Mouse (Mus musculus) heart, embryonic 13.5 days (tissue): ENCODE measurements around the gene Gm27021. TPM values are rescaled to one million over a fixed set of nuclear protein-coding genes. Genes with fewer than 3 reads are reported as not detected.

Experiments
- ATAC-seq: fragments of 200-750 bp; cut with Nextera tagmentation; 2 replicates; pipeline ENCODE4 v1.8.0; 2017; ENCODE audit warnings: moderate TSS enrichment; ENCODE audit not compliant: insufficient number of reproducible peaks, low FRiP score, low TSS enrichment; ENCODE audit errors: extremely low read depth
- H3K27ac ChIP-seq: fragments of 300-500 bp; sonication (generic); replicated peaks from 2 replicates; pipeline ENCODE4 v1.5.1; 2015; ENCODE audit warnings: moderate library complexity, mild to moderate bottlenecking, inconsistent platforms
- H3K27me3 ChIP-seq: fragments of 300-500 bp; sonication (generic); replicated peaks from 2 replicates; pipeline ENCODE4 v1.6.1; 2015; ENCODE audit warnings: mild to moderate bottlenecking, inconsistent platforms
- H3K36me3 ChIP-seq: fragments of 300-500 bp; sonication (generic); 2 replicates; pipeline ENCODE4 v1.6.1; 2015; ENCODE audit warnings: mild to moderate bottlenecking, inconsistent platforms
- H3K4me1 ChIP-seq: fragments of 300-500 bp; sonication (generic); 2 replicates; pipeline ENCODE4 v1.6.1; 2015; ENCODE audit warnings: inconsistent platforms
- H3K4me2 ChIP-seq: fragments of 300-500 bp; sonication (generic); 2 replicates; pipeline ENCODE4 v1.6.1; 2015; ENCODE audit warnings: inconsistent platforms, mild to moderate bottlenecking, moderate library complexity
- H3K4me3 ChIP-seq: fragments of 300-500 bp; sonication (generic); 2 replicates; pipeline ENCODE4 v1.5.1; 2015; ENCODE audit warnings: moderate library complexity, mild to moderate bottlenecking, inconsistent platforms
- H3K9ac ChIP-seq: fragments of 300-500 bp; sonication (generic); 2 replicates; pipeline ENCODE4 v1.6.1; 2015; ENCODE audit warnings: inconsistent platforms, mild to moderate bottlenecking, moderate library complexity
- H3K9me3 ChIP-seq: fragments of 300-500 bp; sonication (generic); 2 replicates; pipeline ENCODE4 v1.6.1; 2016; ENCODE audit warnings: inconsistent platforms
- WGBS: fragments of 180-500 bp; shearing (Covaris S2); methylation state at CpG from one replicate; pipeline ENCODE4 v1.1.7; 2015; ENCODE audit warnings: mixed read lengths; 5-methylcytosine and 5-hydroxymethylcytosine counted together
- polyA plus RNA-seq: library from polyadenylated mRNA; unstranded; fragments of >200 nt; fragmentation: Nextera tagmentation; extraction: Ambion mirVana; gene quantifications from 2 replicates; pipeline ENCODE4 v1.2.1, GENCODE M21; 2015

Gene Gm27021
- polyA plus RNA-seq, 1 experiment from 2014 or later: 2.0 TPM

GRCm38 (mm10) chr8:120698426-120698825 is 30.5 kb upstream of the Gm27021 start:
- peaks cover 30% of the 10 kb centered on the region; the same call in 1 of the 2 replicates for H3K27me3 ChIP-seq
- H3K36me3 ChIP-seq: no peaks in the 10 kb centered on the region
- peaks cover 6% of the 10 kb centered on the region; the same call in 1 of the 2 replicates for H3K9me3 ChIP-seq
- no peak for ATAC-seq
- H3K9ac ChIP-seq: no peak overlapping the region
- WGBS: 78% methylated on average over 7 of the region's 7 CpGs
- H3K27ac ChIP-seq: peak overlapping the region; percentile 71
- H3K4me1 ChIP-seq: peaks cover 47% of the 10 kb centered on the region
- H3K4me2 ChIP-seq: no peak overlapping the region
- no peak overlapping the region for H3K4me3 ChIP-seq

- Histone ChIP-seq H3K9me3 (peaks cover 6% of the 10 kb centered on the region; the same call in 1 of the 2 replicates), H3K4me2 (no peak overlapping the region), H3K36me3 (no peaks in the 10 kb centered on the region), H3K27ac (peak overlapping the region; percentile 71; the same call in 1 of the 2 replicates), H3K9ac (no peak overlapping the region), H3K4me3 (no peak overlapping the region), H3K27me3 (peaks cover 29% of the 10 kb centered on the region; the same call in 1 of the 2 replicates), H3K4me1 (peaks cover 47% of the 10 kb centered on the region)
- no peak for ATAC-seq
These were observed 30.0 kb upstream of the Gm27021 start for GRCm38 (mm10) chr8:120697979-120698272.

- Histone ChIP-seq H3K4me3 (no peak overlapping the region), H3K9ac (no peak overlapping the region), H3K27ac (peak overlapping the region; percentile 73), H3K9me3 (peaks cover 6% of the 10 kb centered on the region; the same call in 1 of the 2 replicates), H3K4me1 (peaks cover 47% of the 10 kb centered on the region), H3K27me3 (peaks cover 29% of the 10 kb centered on the region; the same call in 1 of the 2 replicates), H3K4me2 (no peak overlapping the region), H3K36me3 (no peaks in the 10 kb centered on the region)
- no peak for ATAC-seq
- WGBS: 53% methylated on average over 16 of the region's 17 CpGs
These were observed 29.5 kb upstream of the Gm27021 start for GRCm38 (mm10) chr8:120697154-120697978.

DNA sequence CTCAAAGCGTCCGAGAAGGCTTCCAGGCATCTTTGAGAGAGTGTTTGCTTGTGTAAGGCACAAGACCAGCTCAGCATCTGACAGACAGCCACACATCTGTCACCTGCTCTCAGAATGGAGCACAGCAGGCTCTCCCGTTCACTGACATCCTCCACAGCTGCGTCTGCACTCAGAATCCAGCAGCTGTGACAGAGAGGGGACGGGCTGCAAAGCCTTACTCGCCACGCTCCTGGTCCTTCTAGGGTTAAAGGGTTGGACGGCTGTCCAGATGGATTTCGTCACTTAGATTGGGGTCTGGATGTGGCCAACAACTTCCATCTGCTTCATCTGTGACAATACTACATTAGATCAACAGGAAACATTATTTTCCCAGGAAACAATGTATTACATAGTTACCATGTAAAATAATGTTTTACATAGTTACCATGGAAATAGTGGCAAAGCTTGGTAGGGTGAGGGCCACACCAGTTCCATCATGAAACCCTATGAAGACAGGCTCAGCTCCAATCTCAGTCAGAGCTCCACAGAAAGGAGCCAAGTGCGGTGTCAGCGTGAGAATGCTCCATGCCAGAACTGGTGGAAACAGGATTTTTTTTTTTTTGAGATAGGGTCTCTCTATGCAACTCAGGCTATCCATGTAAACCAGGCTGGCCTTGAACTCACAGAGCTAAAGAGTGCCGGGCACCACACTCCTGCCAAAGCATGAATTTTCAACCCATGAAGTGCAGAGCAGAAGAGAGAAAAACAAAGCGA is 28.7 kb upstream of the Gm27021 start:
- Histone ChIP-seq H3K9ac (no peak overlapping the region), H3K9me3 (peaks cover 6% of the 10 kb centered on the region; the same call in 1 of the 2 replicates), H3K4me2 (no peak overlapping the region), H3K4me3 (no peak overlapping the region), H3K27ac (peak overlapping the region; percentile 73), H3K4me1 (peaks cover 47% of the 10 kb centered on the region), H3K36me3 (no peaks in the 10 kb centered on the region), H3K27me3 (peaks cover 21% of the 10 kb centered on the region; the same call in 1 of the 2 replicates)
- 30% methylated on average over 13 of the region's 13 CpGs for WGBS
- ATAC-seq: no peak

- peak; percentile 21; the same call in 1 of the 2 replicates for ATAC-seq
- peaks cover 37% of the 10 kb centered on the region for H3K4me1 ChIP-seq
- 0 out of 2 replicates have a peak overlapping the region, but pooled peaks have one; percentile 16 for H3K9ac ChIP-seq
- H3K9me3 ChIP-seq: peaks cover 6% of the 10 kb centered on the region; the same call in 1 of the 2 replicates
- 25% methylated on average over 22 of the region's 22 CpGs for WGBS
- no peaks in the 10 kb centered on the region for H3K36me3 ChIP-seq
- no peak overlapping the region; the same call in 1 of the 2 replicates for H3K27ac ChIP-seq
- H3K27me3 ChIP-seq: peaks cover 33% of the 10 kb centered on the region
- H3K4me2 ChIP-seq: peak overlapping the region; percentile 48
- peak overlapping the region; percentile 18; the same call in 1 of the 2 replicates for H3K4me3 ChIP-seq
These were observed 26.1 kb upstream of the Gm27021 start for GRCm38 (mm10) chr8:120693861-120694493.

DNA sequence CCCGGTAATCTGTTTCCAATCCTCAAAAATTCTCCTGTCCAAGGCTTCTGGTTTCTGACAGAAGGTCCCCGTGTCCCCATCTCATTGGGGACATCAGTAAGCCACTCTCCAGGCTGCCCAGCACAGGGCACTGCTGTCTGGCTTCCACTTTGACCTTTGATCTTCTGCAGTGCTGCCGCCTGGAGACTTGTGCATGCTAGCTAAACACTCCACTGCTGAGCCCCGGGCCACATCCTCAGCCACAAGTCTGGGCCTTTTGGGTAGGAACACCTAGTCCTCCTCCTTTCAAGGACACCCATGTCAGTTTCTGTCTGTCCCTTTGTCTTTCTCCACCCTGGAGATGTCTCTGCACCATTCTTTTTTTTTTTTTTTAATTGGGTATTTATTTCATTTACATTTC is 25.1 kb upstream of the Gm27021 start:
- H3K27me3 ChIP-seq: peaks cover 43% of the 10 kb centered on the region
- no peak overlapping the region for H3K9ac ChIP-seq
- peaks cover 31% of the 10 kb centered on the region for H3K4me1 ChIP-seq
- H3K27ac ChIP-seq: no peak overlapping the region
- H3K9me3 ChIP-seq: peaks cover under 1% of the 10 kb centered on the region; the same call in 1 of the 2 replicates
- no peak overlapping the region for H3K4me3 ChIP-seq
- no peak for ATAC-seq
- H3K4me2 ChIP-seq: no peak overlapping the region
- 55% methylated on average over 4 of the region's 4 CpGs for WGBS
- no peaks in the 10 kb centered on the region for H3K36me3 ChIP-seq

DNA sequence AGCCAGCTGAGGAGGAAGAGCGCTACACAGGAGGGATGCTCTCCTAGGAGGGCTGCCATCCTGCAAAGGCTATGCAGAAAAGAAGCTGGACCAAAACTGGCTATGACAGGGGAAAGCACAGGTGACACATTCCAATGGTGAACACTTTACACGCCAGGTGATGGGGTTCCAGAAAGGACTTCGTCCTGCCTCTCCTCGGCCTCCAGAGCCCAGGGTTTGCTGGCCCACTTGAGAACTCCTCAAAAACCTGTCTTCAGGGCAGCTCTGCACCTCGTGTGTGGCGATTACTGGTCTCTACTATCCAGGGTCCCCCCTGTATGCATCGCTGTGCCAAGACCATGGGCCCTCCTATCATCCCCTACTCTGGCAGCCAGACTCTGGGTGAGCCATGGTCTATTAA is 20.6 kb upstream of the Gm27021 start:
- Histone ChIP-seq H3K36me3 (no peaks in the 10 kb centered on the region), H3K4me1 (no peaks in the 10 kb centered on the region), H3K9me3 (no peaks in the 10 kb centered on the region), H3K27ac (no peak overlapping the region), H3K9ac (no peak overlapping the region), H3K27me3 (peaks cover 44% of the 10 kb centered on the region), H3K4me2 (no peak overlapping the region), H3K4me3 (no peak overlapping the region)
- no peak for ATAC-seq
- 81% methylated on average over 7 of the region's 7 CpGs for WGBS

GRCm38 (mm10) chr8:120687786-120688185 is 19.9 kb upstream of the Gm27021 start:
- Histone ChIP-seq H3K4me3 (no peak overlapping the region), H3K4me1 (no peaks in the 10 kb centered on the region), H3K9ac (no peak overlapping the region), H3K36me3 (no peaks in the 10 kb centered on the region), H3K4me2 (no peak overlapping the region), H3K27ac (no peak overlapping the region), H3K27me3 (peaks cover 48% of the 10 kb centered on the region), H3K9me3 (no peaks in the 10 kb centered on the region)
- WGBS: 57% methylated on average over 8 of the region's 8 CpGs
- ATAC-seq: no peak

DNA sequence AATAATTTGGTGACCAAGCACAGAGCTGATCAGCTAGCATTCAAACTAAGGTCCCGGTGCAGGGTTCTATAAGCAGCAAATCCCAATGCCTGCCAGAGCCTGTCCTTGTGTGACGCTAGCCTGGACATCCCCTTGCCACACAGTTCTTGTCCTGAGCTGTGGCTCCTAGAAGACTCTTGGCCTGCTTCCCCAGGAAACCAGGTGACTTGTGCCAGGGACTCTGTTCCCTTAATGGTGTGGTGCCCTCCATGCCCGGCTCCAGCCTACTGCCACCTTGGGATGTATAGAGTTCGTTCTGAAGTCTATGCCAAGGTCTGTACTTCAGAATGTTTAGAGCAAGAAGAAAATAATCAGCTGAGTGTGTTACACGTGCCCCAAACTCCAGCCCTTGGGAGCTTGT is 18.7 kb upstream of the Gm27021 start:
- H3K9me3 ChIP-seq: no peaks in the 10 kb centered on the region
- ATAC-seq: no peak
- peaks cover 52% of the 10 kb centered on the region for H3K27me3 ChIP-seq
- no peaks in the 10 kb centered on the region for H3K4me1 ChIP-seq
- WGBS: 76% methylated on average over 5 of the region's 5 CpGs
- H3K27ac ChIP-seq: no peak overlapping the region
- no peaks in the 10 kb centered on the region for H3K36me3 ChIP-seq
- no peak overlapping the region for H3K4me3 ChIP-seq
- H3K4me2 ChIP-seq: no peak overlapping the region
- H3K9ac ChIP-seq: no peak overlapping the region

GRCm38 (mm10) chr8:120686051-120686450 is 18.2 kb upstream of the Gm27021 start:
- Histone ChIP-seq H3K4me1 (no peaks in the 10 kb centered on the region), H3K4me2 (no peak overlapping the region), H3K27me3 (peaks cover 56% of the 10 kb centered on the region), H3K4me3 (no peak overlapping the region), H3K9ac (no peak overlapping the region), H3K36me3 (no peaks in the 10 kb centered on the region), H3K27ac (no peak overlapping the region), H3K9me3 (no peaks in the 10 kb centered on the region)
- WGBS: 81% methylated on average over 13 of the region's 13 CpGs
- ATAC-seq: no peak

- Histone ChIP-seq H3K9ac (peak overlapping the region; percentile 6; the same call in 1 of the 2 replicates), H3K4me1 (no peaks in the 10 kb centered on the region), H3K4me2 (no peak overlapping the region), H3K4me3 (no peak overlapping the region), H3K27me3 (peaks cover 57% of the 10 kb centered on the region), H3K27ac (no peak overlapping the region), H3K36me3 (no peaks in the 10 kb centered on the region), H3K9me3 (no peaks in the 10 kb centered on the region)
- 79% methylated on average over 8 of the region's 8 CpGs for WGBS
- ATAC-seq: no peak
These were observed 17.7 kb upstream of the Gm27021 start for GRCm38 (mm10) chr8:120685591-120685990.
